Mouse (Mus musculus): ENCODE measurements around the gene Gkap1. TPM values are rescaled to one million over a fixed set of nuclear protein-coding genes. Genes with fewer than 3 reads are reported as not detected.
A peak's percentile ranks its signal among the peaks of the same experiment; 100 is the strongest.

Gkap1 gene
- 24.2 and 37.1 TPM in 2 replicates for polyA plus RNA-seq (2015; fragmentation: Nextera tagmentation; extraction: Ambion mirVana)

DNA sequence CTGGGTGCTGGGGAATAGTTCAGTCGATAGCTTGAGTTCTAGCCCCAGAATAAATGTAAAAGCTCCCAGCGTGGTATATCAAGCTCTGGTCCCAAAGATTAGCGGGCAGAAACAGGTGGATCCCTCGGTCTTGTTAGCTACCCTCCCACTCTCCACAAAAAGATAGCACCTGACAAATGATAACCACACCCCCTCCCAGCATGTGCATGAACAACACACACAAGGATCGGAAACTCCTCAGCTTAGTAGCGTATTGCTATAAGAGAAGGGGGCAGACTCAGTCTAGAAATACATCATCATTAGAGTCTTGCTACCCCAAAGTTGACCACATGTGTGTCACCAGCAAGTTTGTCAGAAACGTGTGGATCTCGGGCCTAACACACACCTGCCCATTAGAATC, at the start of gene Gkap1:
Gene Gkap1 (minus strand): TSS at position 101 of the 400 bp plus-strand sequence.
- peak within 1 kb of the TSS; percentile 86 for H3K4me2 ChIP-seq

DNA sequence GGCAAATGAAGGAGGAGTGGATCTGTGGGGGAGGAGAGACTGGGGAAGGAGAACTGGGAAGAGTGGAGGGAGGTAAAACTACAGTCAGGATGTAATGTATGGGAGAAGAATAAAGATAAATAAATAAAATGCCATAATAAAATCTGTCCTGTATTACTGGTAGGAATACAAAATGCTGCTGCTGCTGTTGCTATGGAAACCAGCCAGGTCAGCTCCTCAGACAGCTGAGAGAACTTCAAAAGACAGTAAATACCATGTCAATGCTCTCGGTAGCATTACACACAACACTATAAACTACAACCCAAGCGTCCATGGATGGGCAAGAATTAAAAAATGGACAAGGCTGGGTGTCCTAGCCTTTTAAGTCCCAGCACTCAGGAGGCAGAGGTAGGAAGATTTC, 42.3 kb upstream of the Gkap1 start:
- no peak overlapping the region for H3K27ac ChIP-seq (replicated peaks)
- H3K4me2 ChIP-seq, result no peak overlapping the region
- no peaks in the 10 kb centered on the region for H3K9me3 ChIP-seq (replicated peaks)
- 43% methylated on average over 2 of the region's 2 CpGs for WGBS
- no peaks in the 10 kb centered on the region for H3K4me1 ChIP-seq
- no peak for ATAC-seq (ENCODE audit: low FRiP score)
- H3K36me3 ChIP-seq, result no peaks in the 10 kb centered on the region
- no peak overlapping the region for H3K4me3 ChIP-seq (replicated peaks)
- no peak overlapping the region for H3K9ac ChIP-seq (replicated peaks)
- H3K27me3 ChIP-seq (replicated peaks), result no peaks in the 10 kb centered on the region

More for the DNA sequence above, at the start of gene Gkap1:
- Histone ChIP-seq H3K27ac (replicated peaks) (peak within 1 kb of the TSS; percentile 78), H3K9ac (replicated peaks) (peak within 1 kb of the TSS; percentile 78), H3K27me3 (replicated peaks) (no peaks in the 10 kb centered on the region; the same call in 1 of the 2 replicates), H3K4me1 (peaks cover 26% of the 10 kb centered on the region), H3K4me3 (replicated peaks) (peak within 1 kb of the TSS; percentile 77), H3K36me3 (no peaks in the 10 kb centered on the region), H3K9me3 (replicated peaks) (no peaks in the 10 kb centered on the region)
- 83% methylated on average over 8 of the region's 8 CpGs for WGBS
- ATAC-seq (ENCODE audit: low FRiP score), result no peak

DNA sequence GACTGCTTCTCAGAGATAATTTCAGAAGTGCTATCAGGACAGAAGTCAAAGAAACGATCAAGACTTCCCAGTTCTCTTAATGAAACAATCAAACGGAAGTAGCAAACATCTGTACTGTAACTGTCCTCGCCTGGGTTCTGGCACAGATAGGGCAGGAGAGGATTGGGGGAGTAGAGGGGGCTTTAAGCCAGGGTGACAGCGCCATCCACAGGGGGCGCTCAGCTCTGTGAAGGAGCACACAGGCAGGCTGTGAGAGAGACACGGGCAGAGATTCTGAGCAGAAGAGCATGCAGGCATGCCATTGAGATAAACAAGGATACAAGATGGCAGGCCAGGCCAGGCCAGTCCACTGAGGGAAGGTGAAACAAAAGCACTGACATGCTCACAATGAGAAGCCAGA, 39.5 kb upstream of the Gkap1 start:
- WGBS, result 69% methylated on average over 6 of the region's 6 CpGs
- no peaks in the 10 kb centered on the region for H3K9me3 ChIP-seq (replicated peaks)
- no peak overlapping the region for H3K4me2 ChIP-seq
- no peaks in the 10 kb centered on the region for H3K27me3 ChIP-seq (replicated peaks)
- no peaks in the 10 kb centered on the region for H3K4me1 ChIP-seq
- no peak overlapping the region for H3K4me3 ChIP-seq (replicated peaks)
- ATAC-seq (ENCODE audit: low FRiP score), result no peak
- H3K9ac ChIP-seq (replicated peaks), result no peak overlapping the region
- no peak overlapping the region for H3K27ac ChIP-seq (replicated peaks)
- H3K36me3 ChIP-seq, result no peaks in the 10 kb centered on the region

- WGBS, result 73% methylated on average over 3 of the region's 3 CpGs
- no peaks in the 10 kb centered on the region for H3K36me3 ChIP-seq
- no peaks in the 10 kb centered on the region for H3K27me3 ChIP-seq (replicated peaks)
- H3K4me1 ChIP-seq, result no peaks in the 10 kb centered on the region
- no peak for ATAC-seq (ENCODE audit: low FRiP score)
- H3K4me3 ChIP-seq (replicated peaks), result no peak overlapping the region
- H3K27ac ChIP-seq (replicated peaks), result no peak overlapping the region
- no peak overlapping the region for H3K9ac ChIP-seq (replicated peaks)
- H3K4me2 ChIP-seq, result no peak overlapping the region
- no peaks in the 10 kb centered on the region for H3K9me3 ChIP-seq (replicated peaks)
These were observed 38.3 kb upstream of the Gkap1 start for GRCm38 (mm10) chr13:58313758-58314157.

- Histone ChIP-seq H3K9ac (replicated peaks) (no peak overlapping the region), H3K9me3 (replicated peaks) (no peaks in the 10 kb centered on the region), H3K27ac (replicated peaks) (no peak overlapping the region), H3K27me3 (replicated peaks) (no peaks in the 10 kb centered on the region), H3K36me3 (no peaks in the 10 kb centered on the region), H3K4me3 (replicated peaks) (no peak overlapping the region), H3K4me1 (no peaks in the 10 kb centered on the region), H3K4me2 (no peak overlapping the region)
- ATAC-seq (ENCODE audit: low FRiP score), result no peak
- 64% methylated on average over 3 of the region's 3 CpGs for WGBS
These were observed 35.9 kb upstream of the Gkap1 start for GRCm38 (mm10) chr13:58311351-58311750.

DNA sequence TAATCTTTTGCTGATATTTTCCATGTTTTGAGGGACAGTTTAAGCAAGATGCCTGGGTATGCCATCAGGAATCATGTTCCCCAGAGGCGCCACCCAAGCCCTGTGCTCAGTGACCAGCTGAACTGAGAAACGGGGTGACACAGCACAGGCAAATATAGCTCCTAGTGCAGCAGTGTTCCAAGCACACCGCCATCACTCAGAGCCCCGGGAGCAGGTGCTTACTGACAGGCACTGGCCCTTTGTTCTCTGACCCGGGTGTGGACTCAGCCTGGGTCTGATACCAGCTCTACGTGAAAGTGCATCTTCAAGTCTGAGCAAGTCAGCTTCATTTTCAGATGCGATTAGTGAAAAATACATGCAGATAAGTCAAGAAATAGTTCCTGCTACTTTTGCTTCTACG, 34.0 kb upstream of the Gkap1 start:
- no peak overlapping the region for H3K4me2 ChIP-seq
- H3K27me3 ChIP-seq (replicated peaks), result no peaks in the 10 kb centered on the region
- H3K4me1 ChIP-seq, result no peaks in the 10 kb centered on the region
- H3K9me3 ChIP-seq (replicated peaks), result no peaks in the 10 kb centered on the region
- H3K27ac ChIP-seq (replicated peaks), result no peak overlapping the region
- H3K36me3 ChIP-seq, result no peaks in the 10 kb centered on the region
- no peak for ATAC-seq (ENCODE audit: low FRiP score)
- no peak overlapping the region for H3K9ac ChIP-seq (replicated peaks)
- WGBS, result 63% methylated on average over 8 of the region's 8 CpGs
- no peak overlapping the region for H3K4me3 ChIP-seq (replicated peaks)

- no peaks in the 10 kb centered on the region for H3K4me1 ChIP-seq
- WGBS, result 91% methylated on average over 5 of the region's 5 CpGs
- H3K27me3 ChIP-seq (replicated peaks), result no peaks in the 10 kb centered on the region
- ATAC-seq (ENCODE audit: low FRiP score), result no peak
- no peak overlapping the region for H3K4me3 ChIP-seq (replicated peaks)
- no peak overlapping the region for H3K9ac ChIP-seq (replicated peaks)
- no peaks in the 10 kb centered on the region for H3K9me3 ChIP-seq (replicated peaks)
- no peak overlapping the region for H3K27ac ChIP-seq (replicated peaks)
- no peak overlapping the region for H3K4me2 ChIP-seq
- H3K36me3 ChIP-seq, result no peaks in the 10 kb centered on the region
These were observed 32.0 kb upstream of the Gkap1 start for GRCm38 (mm10) chr13:58307453-58307852.

DNA sequence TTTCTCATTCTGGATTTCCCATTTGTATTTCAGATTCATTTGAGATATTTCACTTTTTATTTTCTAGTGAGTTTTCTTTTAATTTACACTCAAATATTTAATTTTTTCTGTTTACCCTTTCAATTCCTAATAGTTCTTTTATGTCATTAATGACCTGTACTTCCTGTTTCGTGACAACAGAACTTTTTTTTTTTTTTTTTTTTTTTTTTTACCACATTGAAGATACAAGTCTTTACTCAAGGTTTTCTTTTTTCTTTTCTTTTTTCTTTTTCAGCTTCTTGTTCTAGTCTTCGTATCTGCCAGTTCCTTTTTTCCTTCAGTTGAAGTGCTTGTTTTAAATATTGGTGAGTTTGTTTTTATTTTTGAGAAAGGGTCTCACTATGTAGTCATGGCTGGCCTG, 29.7 kb upstream of the Gkap1 start:
- no peak for ATAC-seq (ENCODE audit: low FRiP score)
- Histone ChIP-seq H3K4me3 (replicated peaks) (no peak overlapping the region), H3K4me2 (no peak overlapping the region), H3K27ac (replicated peaks) (no peak overlapping the region), H3K9me3 (replicated peaks) (no peaks in the 10 kb centered on the region), H3K9ac (replicated peaks) (no peak overlapping the region), H3K4me1 (no peaks in the 10 kb centered on the region), H3K27me3 (replicated peaks) (no peaks in the 10 kb centered on the region), H3K36me3 (no peaks in the 10 kb centered on the region)
- 84% methylated on average over 2 of the region's 2 CpGs for WGBS

DNA sequence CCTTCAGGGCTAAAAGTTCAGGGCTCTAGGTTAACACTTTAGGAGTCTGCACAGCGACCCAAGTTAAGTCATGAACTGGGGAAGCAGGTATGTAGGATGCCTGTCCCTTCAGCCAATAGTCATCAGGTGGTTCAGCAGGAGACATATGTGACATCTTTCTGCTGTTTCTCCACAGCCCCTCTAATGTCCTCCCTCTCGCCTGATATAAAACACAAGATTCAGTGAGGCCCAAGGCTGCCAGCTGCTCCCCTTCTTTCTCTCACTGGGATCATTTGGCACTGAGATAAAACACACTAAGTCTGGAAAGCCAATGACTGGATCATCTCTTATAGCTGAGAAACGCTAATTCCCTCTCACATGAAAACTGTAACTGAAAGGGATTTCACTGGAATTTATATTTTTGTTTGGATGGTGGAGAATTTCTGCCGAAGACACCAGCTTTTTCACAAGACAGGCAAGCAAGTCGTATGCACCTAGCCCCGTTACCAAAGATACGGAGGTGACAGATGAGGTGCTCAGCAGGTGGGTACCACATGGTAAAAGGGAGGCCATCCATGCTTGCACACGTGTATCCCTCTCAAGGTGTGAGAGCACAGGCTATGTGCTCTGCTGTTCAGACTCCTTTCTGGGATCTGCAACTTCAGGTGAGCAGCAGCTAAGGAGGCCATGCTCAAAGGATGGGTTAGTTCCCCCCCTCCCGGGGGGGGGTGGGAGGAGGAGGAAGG, 27.1 kb upstream of the Gkap1 start:
- H3K9me3 ChIP-seq (replicated peaks), result no peaks in the 10 kb centered on the region
- H3K27ac ChIP-seq (replicated peaks), result no peak overlapping the region
- WGBS, result 74% methylated on average over 9 of the region's 9 CpGs

GRCm38 (mm10) chr13:58301961-58302360, 26.5 kb upstream of the Gkap1 start:
- Histone ChIP-seq H3K9ac (replicated peaks) (no peak overlapping the region), H3K4me2 (no peak overlapping the region), H3K4me1 (no peaks in the 10 kb centered on the region), H3K36me3 (no peaks in the 10 kb centered on the region), H3K27ac (replicated peaks) (no peak overlapping the region), H3K27me3 (replicated peaks) (no peaks in the 10 kb centered on the region), H3K9me3 (replicated peaks) (no peaks in the 10 kb centered on the region), H3K4me3 (replicated peaks) (no peak overlapping the region)
- WGBS, result 95% methylated on average over 6 of the region's 6 CpGs
- no peak for ATAC-seq (ENCODE audit: low FRiP score)

More for the DNA sequence above, 27.1 kb upstream of the Gkap1 start:
- no peaks in the 10 kb centered on the region for H3K27me3 ChIP-seq (replicated peaks)
- H3K4me3 ChIP-seq (replicated peaks), result no peak overlapping the region
- no peaks in the 10 kb centered on the region for H3K4me1 ChIP-seq
- no peaks in the 10 kb centered on the region for H3K36me3 ChIP-seq
- H3K9ac ChIP-seq (replicated peaks), result no peak overlapping the region
- ATAC-seq (ENCODE audit: low FRiP score), result no peak
- no peak overlapping the region for H3K4me2 ChIP-seq

- no peak for ATAC-seq (ENCODE audit: low FRiP score)
- Histone ChIP-seq H3K9ac (replicated peaks) (no peak overlapping the region), H3K27me3 (replicated peaks) (no peaks in the 10 kb centered on the region), H3K9me3 (replicated peaks) (no peaks in the 10 kb centered on the region), H3K4me2 (no peak overlapping the region), H3K27ac (replicated peaks) (no peak overlapping the region), H3K4me1 (no peaks in the 10 kb centered on the region), H3K4me3 (replicated peaks) (no peak overlapping the region), H3K36me3 (no peaks in the 10 kb centered on the region)
- 84% methylated on average over 3 of the region's 3 CpGs for WGBS
These were observed 23.3 kb upstream of the Gkap1 start for GRCm38 (mm10) chr13:58298756-58299155.

- Histone ChIP-seq H3K4me2 (no peak overlapping the region), H3K9ac (replicated peaks) (no peak overlapping the region), H3K27ac (replicated peaks) (no peak overlapping the region), H3K4me1 (no peaks in the 10 kb centered on the region), H3K9me3 (replicated peaks) (no peaks in the 10 kb centered on the region), H3K27me3 (replicated peaks) (no peaks in the 10 kb centered on the region), H3K36me3 (no peaks in the 10 kb centered on the region), H3K4me3 (replicated peaks) (no peak overlapping the region)
- 85% methylated on average over 3 of the region's 3 CpGs for WGBS
- ATAC-seq (ENCODE audit: low FRiP score), result no peak
These were observed 20.1 kb upstream of the Gkap1 start for GRCm38 (mm10) chr13:58295582-58295981.

All from neural tube, embryonic 15.5 days (tissue).